Mouse (Mus musculus) cortical plate, adult 2 months (tissue): ENCODE results near the gene Irf2bp2.

Experiments used
- CTCF ChIP-seq: fragments of 200-500 bp; IDR thresholded peaks from 2 replicates; pipeline ENCODE4 v1.5.1; 2011; ENCODE audit warnings: mild to moderate bottlenecking, control low read depth, low read length; ENCODE audit not compliant: insufficient read depth; ENCODE audit errors: extremely low read depth
- POLR2A ChIP-seq: fragments of 200-500 bp; IDR thresholded peaks from 2 replicates; pipeline ENCODE4 v1.6.1; 2011; ENCODE audit warnings: mild to moderate bottlenecking, low read length, control low read depth; ENCODE audit not compliant: insufficient read depth; ENCODE audit errors: extremely low read depth

DNA sequence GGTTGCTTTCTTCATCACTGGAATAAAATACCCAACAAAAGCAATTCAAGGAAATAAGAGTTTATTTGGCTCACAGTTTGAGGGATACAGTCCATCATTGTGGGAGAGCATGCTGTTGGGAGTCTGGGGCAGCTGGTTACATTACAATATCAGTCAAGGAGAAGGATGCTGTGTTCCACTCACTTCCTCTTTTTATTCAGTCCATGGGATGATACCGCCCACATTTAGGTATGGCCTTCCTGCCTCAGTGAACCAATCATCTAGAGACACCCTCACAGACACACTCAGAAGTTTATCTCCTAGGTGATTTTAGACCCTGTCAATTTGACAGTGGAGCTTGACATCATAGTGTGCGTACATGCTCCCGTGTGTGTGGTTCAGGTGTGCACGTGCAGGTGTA, 48.9 kb upstream of the Irf2bp2 start:
- TF ChIP-seq CTCF, result no peak
- TF ChIP-seq POLR2A, result no peak
